Mouse (Mus musculus): ENCODE measurements around the gene Ryr2.

GRCm38 (mm10) chr13:11959488-11960174 lies 147.1 kb downstream of the Ryr2 start:
- TF ChIP-seq CTCF (IDR thresholded peaks at IDR 0.05) (no peak), EP300 (IDR thresholded peaks at IDR 0.05) (no peak)

Measured in lung, postnatal 0 days (tissue).